Mouse (Mus musculus): ENCODE results near the gene Nelfb.

The Nelfb gene

GRCm38 (mm10) chr2:25195211-25196156, 15.8 kb downstream of the Nelfb start:
- DNase-seq: no peak

- DNase-seq: no peak
These were observed 16.7 kb downstream of the Nelfb start for GRCm38 (mm10) chr2:25194486-25195171.

- no peak for DNase-seq
These were observed 17.3 kb downstream of the Nelfb start for GRCm38 (mm10) chr2:25194006-25194405.

GRCm38 (mm10) chr2:25193330-25193770, 17.9 kb downstream of the Nelfb start:
- peak; percentile 87 for DNase-seq

GRCm38 (mm10) chr2:25187841-25188240, 23.4 kb downstream of the Nelfb start:
- no peak for DNase-seq

GRCm38 (mm10) chr2:25186575-25186930, 24.7 kb downstream of the Nelfb start:
- no peak for DNase-seq

GRCm38 (mm10) chr2:25185625-25186574, 25.4 kb downstream of the Nelfb start:
- DNase-seq: no peak

- no peak for DNase-seq
These were observed 26.8 kb downstream of the Nelfb start for GRCm38 (mm10) chr2:25184496-25184895.

- no peak for DNase-seq
These were observed 28.0 kb downstream of the Nelfb start for GRCm38 (mm10) chr2:25183336-25183735.

- DNase-seq: no peak
These were observed 28.6 kb downstream of the Nelfb start for GRCm38 (mm10) chr2:25182664-25183063.

- DNase-seq: no peak
These were observed 29.3 kb downstream of the Nelfb start for GRCm38 (mm10) chr2:25181891-25182397.

- DNase-seq: no peak
These were observed 30.1 kb downstream of the Nelfb start for GRCm38 (mm10) chr2:25180973-25181890.

- peak; percentile 90 for DNase-seq
These were observed 30.8 kb downstream of the Nelfb start, which contains the start of gene Nrarp for GRCm38 (mm10) chr2:25180478-25180903. Nrarp (plus strand) TSS chr2:25180758.

GRCm38 (mm10) chr2:25179566-25180217, 31.6 kb downstream of the Nelfb start:
- DNase-seq: no peak

GRCm38 (mm10) chr2:25178285-25178972, 32.9 kb downstream of the Nelfb start:
- DNase-seq: no peak

GRCm38 (mm10) chr2:25177685-25178084, 33.6 kb downstream of the Nelfb start:
- DNase-seq: no peak

GRCm38 (mm10) chr2:25177076-25177475, 34.2 kb downstream of the Nelfb start:
- no peak for DNase-seq

GRCm38 (mm10) chr2:25176573-25176972, 34.7 kb downstream of the Nelfb start:
- no peak for DNase-seq

- no peak for DNase-seq
These were observed 35.6 kb downstream of the Nelfb start for GRCm38 (mm10) chr2:25175690-25176078.
